Mouse (Mus musculus) hindbrain, postnatal 0 days (tissue): ENCODE measurements around the gene Arxes1. TPM values are rescaled to one million over a fixed set of nuclear protein-coding genes. Genes with fewer than 3 reads are reported as not detected.
"Not testable (repeated sequence)": the region's sequence is repeated elsewhere in the genome, so short reads cannot be mapped to it uniquely, and the experiment has no call there.

Experiments
- ATAC-seq: fragments of 200-750 bp; cut with Nextera tagmentation; 2 replicates; pipeline ENCODE4 v1.8.0; 2017; ENCODE audit warnings: mild to moderate bottlenecking, moderate TSS enrichment, moderate library complexity
- DNase-seq: peaks from one replicate; pipeline ENCODE4 v3.0.0-alpha.2; 2015; ENCODE audit warnings: low spot score
- H3K27ac ChIP-seq: fragments of 300-500 bp; sonication (generic); 2 replicates; pipeline ENCODE4 v1.5.1; 2014; ENCODE audit warnings: mild to moderate bottlenecking
- H3K27me3 ChIP-seq: fragments of 300-500 bp; sonication (generic); 2 replicates; pipeline ENCODE4 v1.6.1; 2014; ENCODE audit warnings: low read length, mixed read lengths; ENCODE audit not compliant: insufficient read depth
- H3K36me3 ChIP-seq: fragments of 300-500 bp; sonication (generic); 2 replicates; pipeline ENCODE4 v1.6.1; 2014; ENCODE audit warnings: low read length, mixed read lengths; ENCODE audit not compliant: insufficient read depth
- H3K4me1 ChIP-seq: fragments of 300-500 bp; sonication (generic); 2 replicates; pipeline ENCODE4 v1.6.1; 2014; ENCODE audit warnings: antibody characterized with exemption, low read length, mixed read lengths; ENCODE audit not compliant: insufficient read depth
- H3K4me2 ChIP-seq: fragments of 300-500 bp; sonication (generic); 2 replicates; pipeline ENCODE4 v1.6.1; 2014; ENCODE audit warnings: low read depth, mild to moderate bottlenecking, low read length, moderate library complexity, mixed read lengths
- H3K4me3 ChIP-seq: fragments of 300-500 bp; sonication (generic); 2 replicates; pipeline ENCODE4 v1.5.1; 2014; ENCODE audit warnings: low read length
- H3K9ac ChIP-seq: fragments of 300-500 bp; sonication (generic); replicated peaks from 2 replicates; pipeline ENCODE4 v1.6.1; 2014; ENCODE audit warnings: mild to moderate bottlenecking, low read length, moderate library complexity, mixed read lengths
- H3K9me3 ChIP-seq: fragments of 300-500 bp; sonication (generic); 2 replicates; pipeline ENCODE4 v1.6.1; 2016; ENCODE audit warnings: low read length, mixed read lengths
- CTCF ChIP-seq: IDR thresholded peaks from 2 replicates; pipeline ENCODE4 v1.5.1; 2016; ENCODE audit warnings: antibody characterized with exemption, control low read depth, low read depth
- WGBS: fragments of 180-500 bp; shearing (Covaris S2); extraction: QIAGEN DNeasy Blood & Tissue Kit; methylation state at CpG from one replicate; pipeline ENCODE4 v1.1.7; 2014; 5-methylcytosine and 5-hydroxymethylcytosine counted together
- polyA plus RNA-seq: library from polyadenylated mRNA; unstranded; fragments of >200 nt; fragmentation: Nextera tagmentation; extraction: Ambion mirVana; gene quantifications from 2 replicates; pipeline ENCODE4 v1.2.1, GENCODE M21; 2015
- total RNA-seq: library from RNA; depleted of rRNA; stranded (reverse); fragments of >200 nt; gene quantifications from 2 replicates; pipeline ENCODE4 v1.2.3, GENCODE M21; 2014; rRNA removed

Gene Arxes1
- total and polyA plus RNA-seq, 2 experiments from 2014 or later, result 57.9 to 177 TPM

- ATAC-seq, result peak; percentile 84
- WGBS, result 32% methylated on average over 15 of the region's 48 CpGs
- Histone ChIP-seq H3K4me3 (peak overlapping the region; percentile 42), H3K9ac (peak overlapping the region; percentile 51), H3K27ac (peak overlapping the region; percentile 73), H3K4me2 (peak overlapping the region; percentile 43)
- not testable (repeated sequence) for H3K27me3 ChIP-seq, H3K4me1 ChIP-seq, H3K36me3 ChIP-seq, H3K9me3 ChIP-seq
- DNase-seq, result peak; percentile 72
- peak; percentile 52 for TF ChIP-seq CTCF
Observed at GRCm38 (mm10) chrX:136067201-136067991, 34.2 kb downstream of the Arxes1 start.

GRCm38 (mm10) chrX:136068020-136068419, 34.9 kb downstream of the Arxes1 start, which contains the start of gene Bex2:
Gene Bex2 (minus strand): TSS chrX:136068236.
- H3K36me3 ChIP-seq, H3K27me3 ChIP-seq, H3K9me3 ChIP-seq, H3K4me1 ChIP-seq: not testable (repeated sequence)
- DNase-seq, result peak; percentile 20
- Histone ChIP-seq H3K27ac (peak within 1 kb of the TSS; percentile 73), H3K4me3 (peak within 1 kb of the TSS; percentile 42), H3K4me2 (peak within 1 kb of the TSS; percentile 43), H3K9ac (peak within 1 kb of the TSS; percentile 51)
- no CpG with 5 or more reads among the region's 32 CpGs for WGBS
- peak; percentile 98 for ATAC-seq

Other genes starting within 250 kb of the Arxes1 start
- gene Bhlhb9, start 235.8 kb upstream of the Arxes1 start, total RNA-seq, result 47.6 and 65.9 TPM in 2 replicates
- gene Bhlhb9, start 235.8 kb upstream of the Arxes1 start, polyA plus RNA-seq, result 96.4 and 98.2 TPM in 2 replicates
- 201 and 270 TPM in 2 replicates for gene Gprasp2, start 194.3 kb upstream of the Arxes1 start, total RNA-seq
- 239 and 245 TPM in 2 replicates for gene Gprasp2, start 194.3 kb upstream of the Arxes1 start, polyA plus RNA-seq
- 168 and 177 TPM in 2 replicates for gene Arxes2, start 39.5 kb upstream of the Arxes1 start, total RNA-seq
- 312 and 317 TPM in 2 replicates for gene Arxes2, start 39.5 kb upstream of the Arxes1 start, polyA plus RNA-seq
- gene Bex2, start 34.9 kb downstream of the Arxes1 start, total RNA-seq, result 171 and 200 TPM in 2 replicates
- 938 and 961 TPM in 2 replicates for gene Bex2, start 34.9 kb downstream of the Arxes1 start, polyA plus RNA-seq
- gene Nxf3, start 51.9 kb downstream of the Arxes1 start, total RNA-seq, result not detected in 2 replicates
- gene Nxf3, start 51.9 kb downstream of the Arxes1 start, polyA plus RNA-seq, result 0.05 TPM in 1 of 2 replicates, not detected in the other
- 20.0 and 38.4 TPM in 2 replicates for gene Bex4, start 105.6 kb downstream of the Arxes1 start, total RNA-seq
- gene Bex4, start 105.6 kb downstream of the Arxes1 start, polyA plus RNA-seq, result 153 and 160 TPM in 2 replicates
- gene Tceal8, start 139.0 kb downstream of the Arxes1 start, total RNA-seq, result 72.2 and 82.6 TPM in 2 replicates
- 138 and 146 TPM in 2 replicates for gene Tceal8, start 139.0 kb downstream of the Arxes1 start, polyA plus RNA-seq
- 3.9 and 4.3 TPM in 2 replicates for gene Tceal5, start 170.5 kb downstream of the Arxes1 start, total RNA-seq
- 45.2 and 45.8 TPM in 2 replicates for gene Tceal5, start 170.5 kb downstream of the Arxes1 start, polyA plus RNA-seq
- 0.86 and 2.4 TPM in 2 replicates for gene Tceal7, start 181.4 kb downstream of the Arxes1 start, total RNA-seq
- 3.5 and 4.1 TPM in 2 replicates for gene Tceal7, start 181.4 kb downstream of the Arxes1 start, polyA plus RNA-seq
- gene Bex1, start 182.1 kb downstream of the Arxes1 start, total RNA-seq, result 38.9 and 58.8 TPM in 2 replicates
- gene Bex1, start 182.1 kb downstream of the Arxes1 start, polyA plus RNA-seq, result 272 and 279 TPM in 2 replicates
- gene Tceal9, start 211.7 kb downstream of the Arxes1 start, total RNA-seq, result 89.2 and 100 TPM in 2 replicates
- gene Tceal9, start 211.7 kb downstream of the Arxes1 start, polyA plus RNA-seq, result 257 and 262 TPM in 2 replicates
- 263 and 314 TPM in 2 replicates for gene Bex3, start 236.9 kb downstream of the Arxes1 start, total RNA-seq
- 900 and 904 TPM in 2 replicates for gene Bex3, start 236.9 kb downstream of the Arxes1 start, polyA plus RNA-seq